Mouse (Mus musculus): ENCODE results near the gene Gm5089. TPM values are rescaled to one million over a fixed set of nuclear protein-coding genes. Genes with fewer than 3 reads are reported as not detected.

Gene Gm5089
- polyA plus RNA-seq, 1 experiment = not detected

DNA sequence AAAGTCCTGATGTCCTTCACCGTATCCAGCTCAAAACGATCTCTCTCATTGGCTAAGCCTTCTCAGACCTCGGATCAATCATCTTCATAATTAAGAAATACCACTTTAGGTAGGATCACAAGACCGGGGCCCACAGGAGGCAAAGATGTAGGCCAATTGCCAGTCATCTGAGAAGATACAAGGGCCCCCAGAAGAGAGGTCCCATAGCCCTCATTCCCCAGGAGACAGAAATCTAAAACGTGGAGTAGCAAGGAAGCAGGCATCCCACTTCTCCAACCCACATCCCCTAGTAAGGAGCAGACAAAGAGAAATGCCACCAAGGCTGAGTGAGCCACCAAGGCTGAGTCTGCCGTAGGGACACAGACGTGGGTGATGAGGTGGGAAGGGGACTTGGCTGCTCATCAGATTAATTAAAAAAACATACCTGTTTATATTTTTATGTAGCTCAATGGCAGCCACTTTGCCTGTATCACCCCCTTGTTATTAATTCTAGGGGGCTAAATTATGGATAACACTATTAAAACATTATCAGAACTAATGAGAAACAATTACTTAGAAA lies 46.2 kb downstream of the Gm5089 start:
- H3K27ac ChIP-seq (ENCODE audit: insufficient read depth, low read depth, low read length) = no peak overlapping the region
- TF ChIP-seq POLR2A (IDR thresholded peaks at IDR 0.05; ENCODE audit: borderline replicate concordance, low read depth, low read length) (no peak), CTCF (IDR thresholded peaks at IDR 0.05; ENCODE audit: low read depth, low read length) (no peak)
- peaks cover 3% of the 10 kb centered on the region; the same call in 1 of the 2 replicates for H3K4me1 ChIP-seq (ENCODE audit: control insufficient read depth, insufficient read depth, low read length)
- H3K4me3 ChIP-seq (ENCODE audit: insufficient read depth, low read length) = no peak overlapping the region

- TF ChIP-seq POLR2A (IDR thresholded peaks at IDR 0.05; ENCODE audit: borderline replicate concordance, low read depth, low read length) = no peak
- no peak overlapping the region for H3K4me3 ChIP-seq (ENCODE audit: insufficient read depth, low read length)
- no peak overlapping the region for H3K27ac ChIP-seq (ENCODE audit: insufficient read depth, low read depth, low read length)
- H3K4me1 ChIP-seq (ENCODE audit: control insufficient read depth, insufficient read depth, low read length) = peaks cover 3% of the 10 kb centered on the region; the same call in 1 of the 2 replicates
Measured at GRCm38 (mm10) chr14:122403422-122403940, 47.4 kb downstream of the Gm5089 start.

- no peak overlapping the region for H3K4me3 ChIP-seq (ENCODE audit: insufficient read depth, low read length)
- TF ChIP-seq POLR2A (IDR thresholded peaks at IDR 0.05; ENCODE audit: borderline replicate concordance, low read depth, low read length) (no peak), CTCF (IDR thresholded peaks at IDR 0.05; ENCODE audit: low read depth, low read length) (no peak)
- H3K27ac ChIP-seq (ENCODE audit: insufficient read depth, low read depth, low read length) = no peak overlapping the region
- peaks cover 3% of the 10 kb centered on the region; the same call in 1 of the 2 replicates for H3K4me1 ChIP-seq (ENCODE audit: control insufficient read depth, insufficient read depth, low read length)
Measured at GRCm38 (mm10) chr14:122402716-122403258, 48.1 kb downstream of the Gm5089 start.

GRCm38 (mm10) chr14:122401886-122402285 lies 49.0 kb downstream of the Gm5089 start:
- Histone ChIP-seq H3K4me1 (ENCODE audit: control insufficient read depth, insufficient read depth, low read length) (peaks cover 3% of the 10 kb centered on the region; the same call in 1 of the 2 replicates), H3K27ac (ENCODE audit: insufficient read depth, low read depth, low read length) (no peak overlapping the region), H3K4me3 (ENCODE audit: insufficient read depth, low read length) (no peak overlapping the region)
- TF ChIP-seq POLR2A (IDR thresholded peaks at IDR 0.05; ENCODE audit: borderline replicate concordance, low read depth, low read length) (no peak), CTCF (IDR thresholded peaks at IDR 0.05; ENCODE audit: low read depth, low read length) (no peak)

DNA sequence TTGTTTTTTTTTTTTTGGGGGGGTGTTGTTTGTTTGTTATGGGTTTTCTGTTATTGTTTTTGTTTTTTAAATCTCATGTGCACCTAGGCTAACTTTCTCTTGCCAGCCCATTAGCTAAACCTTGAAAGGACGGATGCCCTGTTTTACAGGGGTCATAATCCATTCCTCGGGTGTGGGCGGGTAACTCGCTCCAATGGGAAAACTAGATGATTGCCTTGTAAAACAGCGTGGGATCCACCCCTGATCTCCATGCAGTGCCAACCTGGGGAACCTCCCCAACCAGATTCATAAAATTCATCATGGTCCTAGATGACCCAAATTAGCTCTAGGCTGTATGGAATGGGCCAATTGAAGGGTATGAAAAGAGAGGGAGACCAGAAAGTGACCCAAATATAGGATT lies 51.0 kb downstream of the Gm5089 start:
- H3K4me1 ChIP-seq (ENCODE audit: control insufficient read depth, insufficient read depth, low read length) = no peaks in the 10 kb centered on the region
- no peak overlapping the region for H3K27ac ChIP-seq (ENCODE audit: insufficient read depth, low read depth, low read length)
- no peak for TF ChIP-seq CTCF (IDR thresholded peaks at IDR 0.05; ENCODE audit: low read depth, low read length)
- TF ChIP-seq POLR2A (IDR thresholded peaks at IDR 0.05; ENCODE audit: borderline replicate concordance, low read depth, low read length) = no peak
- no peak overlapping the region for H3K4me3 ChIP-seq (ENCODE audit: insufficient read depth, low read length)

DNA sequence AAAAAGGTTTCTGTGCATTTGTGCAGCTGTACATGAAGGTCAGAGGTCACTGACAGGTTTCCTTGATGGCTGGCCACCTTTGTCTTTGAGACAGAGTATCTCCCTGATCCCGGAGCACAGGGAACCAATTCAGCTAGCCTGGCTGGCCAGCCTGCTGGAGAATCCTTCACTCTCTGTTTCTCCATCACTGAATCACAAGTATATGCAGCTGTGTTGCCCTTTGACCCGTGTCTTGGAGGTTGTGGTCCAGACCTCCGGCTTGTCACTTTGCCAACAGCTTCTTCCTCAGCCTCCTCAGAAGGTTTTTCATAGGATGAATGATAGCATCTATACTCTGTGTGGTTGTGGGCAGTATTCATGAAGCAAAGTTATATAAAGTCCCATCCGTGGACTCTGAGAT lies 52.2 kb downstream of the Gm5089 start:
- TF ChIP-seq CTCF (IDR thresholded peaks at IDR 0.05; ENCODE audit: low read depth, low read length) (no peak), POLR2A (IDR thresholded peaks at IDR 0.05; ENCODE audit: borderline replicate concordance, low read depth, low read length) (no peak)
- no peak overlapping the region for H3K4me3 ChIP-seq (ENCODE audit: insufficient read depth, low read length)
- H3K27ac ChIP-seq (ENCODE audit: insufficient read depth, low read depth, low read length) = no peak overlapping the region
- H3K4me1 ChIP-seq (ENCODE audit: control insufficient read depth, insufficient read depth, low read length) = no peaks in the 10 kb centered on the region

DNA sequence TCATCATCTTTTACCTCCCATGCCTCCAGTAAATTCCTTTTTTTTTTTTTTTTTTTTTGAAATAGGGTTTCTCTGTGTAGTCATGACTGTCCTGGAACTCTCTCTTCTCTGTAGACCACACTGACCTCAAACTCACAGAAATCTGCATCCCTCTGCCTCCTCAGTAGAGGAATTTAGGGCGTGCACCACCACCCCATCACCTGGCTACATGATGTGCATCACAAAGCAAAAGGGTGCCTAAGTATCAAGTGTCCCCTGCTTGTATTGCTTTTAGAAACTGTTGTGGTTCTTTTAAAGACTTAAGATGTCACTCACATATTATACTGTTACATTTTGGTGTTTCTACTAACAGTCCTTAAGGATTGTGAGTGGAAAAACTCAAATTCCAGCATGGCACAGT lies 57.8 kb downstream of the Gm5089 start:
- no peak overlapping the region for H3K4me3 ChIP-seq (ENCODE audit: insufficient read depth, low read length)
- H3K4me1 ChIP-seq (ENCODE audit: control insufficient read depth, insufficient read depth, low read length) = no peaks in the 10 kb centered on the region
- H3K27ac ChIP-seq (ENCODE audit: insufficient read depth, low read depth, low read length) = no peak overlapping the region
- no peak for TF ChIP-seq POLR2A (IDR thresholded peaks at IDR 0.05; ENCODE audit: borderline replicate concordance, low read depth, low read length)
- no peak for TF ChIP-seq CTCF (IDR thresholded peaks at IDR 0.05; ENCODE audit: low read depth, low read length)

DNA sequence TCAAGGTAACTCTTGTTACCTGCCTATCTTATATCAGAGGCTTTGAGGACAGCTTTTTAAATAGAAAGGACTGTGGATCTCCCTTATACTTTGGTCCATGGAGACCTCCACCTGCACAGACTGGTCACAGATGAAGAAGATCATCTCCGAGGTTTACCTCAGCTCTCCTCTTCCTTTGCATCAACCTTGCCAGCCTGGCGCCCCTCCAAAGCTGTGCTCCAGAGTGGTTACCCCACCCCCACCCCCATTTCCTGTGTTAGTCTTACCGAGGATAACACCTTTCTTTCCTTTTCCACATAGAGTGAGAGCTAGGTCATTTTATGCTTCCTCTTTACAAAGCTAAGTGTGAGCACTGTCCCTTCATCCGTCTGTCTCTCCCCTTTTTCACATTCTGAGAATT lies 60.0 kb downstream of the Gm5089 start:
- Histone ChIP-seq H3K4me1 (ENCODE audit: control insufficient read depth, insufficient read depth, low read length) (no peaks in the 10 kb centered on the region), H3K27ac (ENCODE audit: insufficient read depth, low read depth, low read length) (no peak overlapping the region), H3K4me3 (ENCODE audit: insufficient read depth, low read length) (no peak overlapping the region)
- no peak for TF ChIP-seq CTCF (IDR thresholded peaks at IDR 0.05; ENCODE audit: low read depth, low read length)
- no peak for TF ChIP-seq POLR2A (IDR thresholded peaks at IDR 0.05; ENCODE audit: borderline replicate concordance, low read depth, low read length)

- Histone ChIP-seq H3K4me3 (ENCODE audit: insufficient read depth, low read length) (no peak overlapping the region), H3K4me1 (ENCODE audit: control insufficient read depth, insufficient read depth, low read length) (no peaks in the 10 kb centered on the region), H3K27ac (ENCODE audit: insufficient read depth, low read depth, low read length) (no peak overlapping the region)
- TF ChIP-seq CTCF (IDR thresholded peaks at IDR 0.05; ENCODE audit: low read depth, low read length) (no peak), POLR2A (IDR thresholded peaks at IDR 0.05; ENCODE audit: borderline replicate concordance, low read depth, low read length) (no peak)
Measured at GRCm38 (mm10) chr14:122389684-122390370, 61.1 kb downstream of the Gm5089 start.

DNA sequence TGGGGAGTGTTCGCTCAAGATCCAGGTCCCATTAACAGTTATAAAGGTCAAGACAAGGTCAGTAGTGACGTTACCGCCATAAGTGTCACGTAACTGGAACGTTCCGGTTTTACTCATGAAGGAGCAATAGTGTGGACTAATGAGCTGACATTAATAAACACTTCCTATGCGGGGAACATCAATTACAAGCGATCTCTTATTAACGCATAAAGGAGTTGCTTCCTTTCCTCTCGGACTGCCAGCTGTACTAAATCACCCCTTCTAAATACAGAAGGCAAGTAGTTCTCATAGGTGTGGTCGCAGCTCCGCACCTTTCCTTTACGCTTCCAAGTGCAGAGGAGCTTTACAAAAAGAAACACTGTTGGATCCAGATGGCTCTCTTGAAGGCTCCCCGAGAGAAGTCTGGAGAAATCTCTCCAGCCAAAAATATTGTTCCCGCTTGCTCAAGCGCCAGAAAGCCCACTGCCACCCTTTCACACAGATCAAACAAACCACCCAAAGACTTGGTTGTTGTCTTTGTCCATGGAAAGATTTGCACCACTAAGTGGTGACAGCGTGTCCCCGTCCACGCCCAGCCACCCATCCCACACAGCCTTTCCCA lies 62.4 kb downstream of the Gm5089 start:
- TF ChIP-seq CTCF (IDR thresholded peaks at IDR 0.05; ENCODE audit: low read depth, low read length) (no peak), POLR2A (IDR thresholded peaks at IDR 0.05; ENCODE audit: borderline replicate concordance, low read depth, low read length) (no peak)
- H3K27ac ChIP-seq (ENCODE audit: insufficient read depth, low read depth, low read length) = no peak overlapping the region
- H3K4me3 ChIP-seq (ENCODE audit: insufficient read depth, low read length) = no peak overlapping the region
- H3K4me1 ChIP-seq (ENCODE audit: control insufficient read depth, insufficient read depth, low read length) = no peaks in the 10 kb centered on the region

Measured in bone marrow macrophage, adult 2 months (primary cell).